ENCODE assay signal across 7 mouse cellular contexts in the genomic region with DNA sequence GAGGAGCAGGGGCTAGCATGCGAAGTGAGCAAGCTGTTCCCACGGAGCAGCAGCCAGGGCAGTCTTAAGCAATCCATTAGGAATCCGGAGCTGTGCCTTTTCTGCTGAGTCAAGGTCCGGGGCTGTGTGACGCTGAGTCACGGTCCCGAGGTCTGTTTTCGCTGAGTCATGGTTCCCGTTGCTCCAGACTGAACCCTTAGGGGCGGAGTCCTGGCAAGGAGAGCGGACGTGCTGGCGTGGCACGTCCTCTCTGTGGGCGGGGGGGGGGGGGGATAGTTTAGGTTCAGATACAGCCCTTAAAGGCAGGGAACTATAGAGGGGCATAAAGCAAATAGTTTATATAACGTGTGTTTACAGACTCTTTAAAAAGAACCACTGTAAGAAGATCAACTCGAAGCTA. TPM values are rescaled to one million over a fixed set of nuclear protein-coding genes. Genes with fewer than 3 reads are reported as not detected.
DNase-seq lines count a peak whose midpoint lies in the region; ATAC-seq and TF ChIP-seq lines count a peak whose summit lies in the region.

No protein-coding gene starts in this region.

- H3K27me3 ChIP-seq in embryonic facial prominence, embryonic 14.5 days (replicated peaks; ENCODE audit: control insufficient read depth, insufficient read depth, low read length) = no peaks in the 10 kb centered on the region
- no peaks in the 10 kb centered on the region for H3K27me3 ChIP-seq in heart, adult 2 months (ENCODE audit: control insufficient read depth, insufficient read depth, low read length)
- H3K27me3 ChIP-seq in limb, embryonic 13.5 days = no peaks in the 10 kb centered on the region
- H3K27me3 ChIP-seq in midbrain, embryonic 16.5 days (ENCODE audit: control insufficient read depth, insufficient read depth, low read depth, low read length) = no peaks in the 10 kb centered on the region; the same call in 1 of the 2 replicates

- intact Hi-C loops in heart, adult 2 months (cut with DNase I) = no loop called here

- peak; percentile 96 for DNase-seq in adrenal gland, postnatal 36 days
- DNase-seq in embryonic facial prominence, embryonic 14.5 days (ENCODE audit: low spot score) = peak; percentile 97
- peak; percentile 91 to 93 for DNase-seq in heart, adult 2 months
- DNase-seq in kidney, adult 8-10 months = peak; percentile 96
- DNase-seq in spleen, postnatal 10 days (ENCODE audit: low spot score in 2 of 2) = peak; percentile 83 to 94

- H3K9ac ChIP-seq in embryonic facial prominence, embryonic 14.5 days (ENCODE audit: low read depth, low read length) = peak overlapping the region; percentile 20; the same call in 1 of the 2 replicates
- H3K9ac ChIP-seq in heart, adult 2 months (ENCODE audit: low read depth, low read length) = peak overlapping the region; percentile 20; the same call in 1 of the 2 replicates
- H3K9ac ChIP-seq in limb, embryonic 13.5 days = 0 out of 2 replicates have a peak overlapping the region, but pooled peaks have one; percentile 50
- H3K9ac ChIP-seq in midbrain, embryonic 16.5 days (ENCODE audit: low read depth, low read length) = peak overlapping the region; percentile 42; the same call in 1 of the 2 replicates

- H3K79me2 ChIP-seq in heart, adult 2 months (replicated peaks; ENCODE audit: control insufficient read depth, insufficient read depth, low read length) = no peaks in the 10 kb centered on the region

- H3K4me1 ChIP-seq in embryonic facial prominence, embryonic 14.5 days (ENCODE audit: control insufficient read depth, insufficient read depth, low read length) = no peaks in the 10 kb centered on the region
- peaks cover 13% of the 10 kb centered on the region for H3K4me1 ChIP-seq in heart, adult 2 months (ENCODE audit: control insufficient read depth, insufficient read depth, low read length)
- 0 out of 2 replicates have a peak, but pooled peaks cover 4% of the 10 kb centered on the region for H3K4me1 ChIP-seq in limb, embryonic 13.5 days
- peaks cover 3% of the 10 kb centered on the region; the same call in 1 of the 2 replicates for H3K4me1 ChIP-seq in midbrain, embryonic 16.5 days (ENCODE audit: control insufficient read depth, insufficient read depth, low read length)

- H3K9me3 ChIP-seq in embryonic facial prominence, embryonic 14.5 days (ENCODE audit: control insufficient read depth, low read length) = no peaks in the 10 kb centered on the region
- no peaks in the 10 kb centered on the region for H3K9me3 ChIP-seq in limb, embryonic 13.5 days
- H3K9me3 ChIP-seq in midbrain, embryonic 16.5 days (replicated peaks; ENCODE audit: control insufficient read depth, low read length, poor library complexity, severe bottlenecking) = no peaks in the 10 kb centered on the region

- TF ChIP-seq EP300 in heart, adult 2 months (IDR thresholded peaks at IDR 0.05; ENCODE audit: insufficient read depth, low read depth, low read length) = peak; percentile 91; the same call in 1 of the 2 replicates

- TF ChIP-seq POLR2A in heart, adult 2 months (IDR thresholded peaks at IDR 0.05; ENCODE audit: insufficient read depth, low read depth, low read length) = no peak

- H3K36me3 ChIP-seq in embryonic facial prominence, embryonic 14.5 days (ENCODE audit: control insufficient read depth, insufficient read depth, low read length) = no peaks in the 10 kb centered on the region
- H3K36me3 ChIP-seq in heart, adult 2 months (ENCODE audit: control insufficient read depth, insufficient read depth, low read length) = no peaks in the 10 kb centered on the region
- no peaks in the 10 kb centered on the region for H3K36me3 ChIP-seq in limb, embryonic 13.5 days
- no peaks in the 10 kb centered on the region for H3K36me3 ChIP-seq in midbrain, embryonic 16.5 days (ENCODE audit: control insufficient read depth, insufficient read depth, low read length)

- 6% methylated on average over 17 of the region's 17 CpGs for WGBS in embryonic facial prominence, embryonic 14.5 days
- 2% methylated on average over 16 of the region's 17 CpGs for WGBS in heart, adult 2 months
- 3% methylated on average over 17 of the region's 17 CpGs for WGBS in limb, embryonic 13.5 days
- 6% methylated on average over 16 of the region's 17 CpGs for WGBS in midbrain, embryonic 16.5 days

- H3K4me2 ChIP-seq in embryonic facial prominence, embryonic 14.5 days (ENCODE audit: low read depth, low read length) = peak overlapping the region; percentile 55
- H3K4me2 ChIP-seq in limb, embryonic 13.5 days (replicated peaks) = peak overlapping the region; percentile 62
- peak overlapping the region; percentile 60 for H3K4me2 ChIP-seq in midbrain, embryonic 16.5 days (ENCODE audit: low read length)

- H3K4me3 ChIP-seq in embryonic facial prominence, embryonic 14.5 days (ENCODE audit: low read depth, low read length) = peak overlapping the region; percentile 29
- no peak overlapping the region for H3K4me3 ChIP-seq in heart, adult 2 months
- H3K4me3 ChIP-seq in limb, embryonic 13.5 days = peak overlapping the region; percentile 35
- H3K4me3 ChIP-seq in midbrain, embryonic 16.5 days (ENCODE audit: low read depth, low read length) = peak overlapping the region; percentile 21

- H3K27ac ChIP-seq in embryonic facial prominence, embryonic 14.5 days (replicated peaks; ENCODE audit: low read depth, low read length) = no peak overlapping the region
- H3K27ac ChIP-seq in heart, adult 2 months = peak overlapping the region; percentile 80; the same call in 1 of the 2 replicates
- H3K27ac ChIP-seq in limb, embryonic 13.5 days = no peak overlapping the region; the same call in 1 of the 2 replicates
- no peak overlapping the region for H3K27ac ChIP-seq in midbrain, embryonic 16.5 days (ENCODE audit: low read length)

- TF ChIP-seq CTCF in heart, adult 2 months (IDR thresholded peaks at IDR 0.05) = no peak

- ATAC-seq in embryonic facial prominence, embryonic 14.5 days (ENCODE audit: low read depth) = peak; percentile 96
- ATAC-seq in limb, embryonic 13.5 days (ENCODE audit: low FRiP score, low read depth) = peak; percentile 97
- ATAC-seq in midbrain, embryonic 16.5 days = peak; percentile 90

RNA-seq across cellular contexts. Expression of a gene that starts 9.6 kb away (rescaled TPM):
- total RNA-seq in adrenal gland, postnatal 36 days (2021) = 100 to 1,000 TPM in 1 of 2 experiments, 10 to 100 TPM in 1; 32.3 to 196 TPM
- 23.1 and 24.4 TPM in 2 replicates for polyA plus RNA-seq in embryonic facial prominence, embryonic 14.5 days (2014; fragmentation: Nextera tagmentation; extraction: Ambion mirVana)
- total RNA-seq in heart, adult 2 months (2021) = 1 to 10 TPM; 7.7 to 9.0 TPM
- polyA plus RNA-seq in heart, adult 2 months (2012; rRNA removed) = 10.1 and 11.9 TPM in 2 replicates
- polyA plus RNA-seq in limb, embryonic 13.5 days (2015; fragmentation: Nextera tagmentation; extraction: Ambion mirVana) = 30.6 and 32.0 TPM in 2 replicates
- polyA plus RNA-seq in midbrain, embryonic 16.5 days (2015; fragmentation: Nextera tagmentation; extraction: Ambion mirVana) = 9.5 and 9.7 TPM in 2 replicates

RNA-seq across cellular contexts. Expression of a gene that starts 25.5 kb away (rescaled TPM):
- 10 to 100 TPM; 12.7 to 14.2 TPM for total RNA-seq in adrenal gland, postnatal 36 days (2021)
- polyA plus RNA-seq in embryonic facial prominence, embryonic 14.5 days (2014; fragmentation: Nextera tagmentation; extraction: Ambion mirVana) = 106 and 128 TPM in 2 replicates
- 1 to 10 TPM; 3.4 to 3.7 TPM for total RNA-seq in heart, adult 2 months (2021)
- 3.4 and 4.1 TPM in 2 replicates for polyA plus RNA-seq in heart, adult 2 months (2012; rRNA removed)
- 182 and 186 TPM in 2 replicates for polyA plus RNA-seq in limb, embryonic 13.5 days (2015; fragmentation: Nextera tagmentation; extraction: Ambion mirVana)
- 23.0 and 24.9 TPM in 2 replicates for polyA plus RNA-seq in midbrain, embryonic 16.5 days (2015; fragmentation: Nextera tagmentation; extraction: Ambion mirVana)

RNA-seq across cellular contexts. Expression of a gene that starts 50.3 kb away (rescaled TPM):
- 10 to 100 TPM; 42.5 to 46.0 TPM for total RNA-seq in adrenal gland, postnatal 36 days (2021)
- polyA plus RNA-seq in embryonic facial prominence, embryonic 14.5 days (2014; fragmentation: Nextera tagmentation; extraction: Ambion mirVana) = 40.0 and 46.2 TPM in 2 replicates
- 10 to 100 TPM; 67.6 to 74.3 TPM for total RNA-seq in heart, adult 2 months (2021)
- polyA plus RNA-seq in heart, adult 2 months (2012; rRNA removed) = 146 and 164 TPM in 2 replicates
- 31.8 and 34.5 TPM in 2 replicates for polyA plus RNA-seq in limb, embryonic 13.5 days (2015; fragmentation: Nextera tagmentation; extraction: Ambion mirVana)
- polyA plus RNA-seq in midbrain, embryonic 16.5 days (2015; fragmentation: Nextera tagmentation; extraction: Ambion mirVana) = 31.2 and 37.7 TPM in 2 replicates
